Mouse (Mus musculus) retina, postnatal 1 day (tissue): ENCODE measurements at regions not wholly inside any gene's neighbourhood (a gene's known extent, or its start where the extent isn't known, plus 50 kb on each side); places are given as distances from the start of the nearest gene placed in this dataset.

Source experiments
- DNase-seq: peaks from one replicate; pipeline ENCODE4 v3.0.0-alpha.2; 2012

DNA sequence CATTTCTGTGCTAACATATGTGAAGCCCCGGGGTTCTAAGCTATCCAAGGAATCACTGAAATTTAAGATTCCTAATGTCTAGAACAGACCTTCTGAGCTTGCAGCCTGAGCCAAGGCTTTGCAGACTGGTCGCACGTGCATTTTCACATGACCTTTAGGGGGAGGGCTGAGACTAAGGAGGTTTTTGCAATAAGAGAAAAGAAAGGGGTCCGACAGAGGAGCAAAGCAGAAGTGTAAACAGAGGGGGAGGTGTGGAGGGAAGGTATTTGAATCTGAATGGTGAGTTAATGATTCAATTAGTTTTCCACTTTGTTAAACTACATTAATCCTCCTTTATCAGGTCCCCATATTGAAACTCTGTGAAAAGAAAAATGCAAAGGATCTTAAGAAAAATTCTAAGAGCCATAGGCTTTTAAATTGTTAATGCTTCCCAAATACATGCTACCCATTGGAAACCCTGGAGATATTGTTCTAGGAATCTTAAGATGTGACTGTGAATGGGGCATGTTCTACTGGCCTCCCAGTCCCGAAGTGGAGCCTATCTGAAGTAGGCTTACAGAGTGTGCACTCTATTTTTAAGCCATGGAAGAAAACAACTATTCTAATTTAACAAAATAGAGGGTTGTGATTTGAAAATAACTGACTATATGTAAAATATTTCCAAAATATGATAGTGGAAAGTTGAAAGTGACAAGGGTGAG, 322.9 kb downstream of the Epha7 start:
- DNase-seq = no peak

DNA sequence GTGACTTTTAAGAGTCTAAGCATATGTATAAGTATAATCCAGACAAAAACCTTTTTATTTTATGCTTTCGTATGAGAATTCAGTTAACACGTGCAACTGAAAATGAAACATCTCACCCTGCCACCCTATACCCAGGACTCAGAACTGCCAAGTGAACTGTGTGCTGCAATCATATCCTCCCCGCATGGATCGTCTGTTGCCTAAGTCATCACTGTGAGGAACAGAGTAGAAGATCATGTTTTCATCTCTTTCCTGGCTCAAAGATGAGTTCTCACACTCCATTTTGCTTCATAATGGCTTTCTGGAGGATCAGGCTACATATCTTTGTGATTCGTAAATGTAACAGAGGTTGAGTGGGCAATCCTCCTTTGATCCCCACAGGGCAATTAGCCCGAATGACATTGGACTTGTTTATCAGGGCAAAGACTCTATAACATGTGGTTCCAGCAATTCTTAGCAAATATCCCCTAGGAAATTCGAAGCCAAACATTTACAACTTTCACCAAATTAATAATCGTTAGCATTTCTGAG, 325.9 kb downstream of the Epha7 start:
- DNase-seq = no peak

GRCm38 (mm10) chr4:29143415-29143814, 330.5 kb downstream of the Epha7 start:
- no peak for DNase-seq

DNA sequence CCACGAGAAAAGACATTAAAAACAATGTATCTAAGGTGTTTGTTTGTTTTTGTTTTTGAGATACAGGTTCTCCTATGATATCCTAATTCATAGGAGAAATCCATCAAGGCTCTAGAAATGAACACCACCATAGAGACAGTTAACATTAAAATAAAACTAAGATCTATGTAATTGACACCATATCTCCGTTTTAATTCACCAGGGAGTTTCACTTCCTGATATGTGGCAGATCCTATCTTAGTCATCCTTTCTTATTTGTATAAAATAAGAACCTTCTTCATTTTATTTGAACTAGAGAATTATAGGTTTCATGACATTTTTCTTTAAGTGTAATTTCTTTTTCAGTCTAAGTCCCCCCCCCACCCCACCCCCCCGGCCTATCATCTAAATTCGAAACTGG, 332.3 kb downstream of the Epha7 start:
- DNase-seq = no peak

DNA sequence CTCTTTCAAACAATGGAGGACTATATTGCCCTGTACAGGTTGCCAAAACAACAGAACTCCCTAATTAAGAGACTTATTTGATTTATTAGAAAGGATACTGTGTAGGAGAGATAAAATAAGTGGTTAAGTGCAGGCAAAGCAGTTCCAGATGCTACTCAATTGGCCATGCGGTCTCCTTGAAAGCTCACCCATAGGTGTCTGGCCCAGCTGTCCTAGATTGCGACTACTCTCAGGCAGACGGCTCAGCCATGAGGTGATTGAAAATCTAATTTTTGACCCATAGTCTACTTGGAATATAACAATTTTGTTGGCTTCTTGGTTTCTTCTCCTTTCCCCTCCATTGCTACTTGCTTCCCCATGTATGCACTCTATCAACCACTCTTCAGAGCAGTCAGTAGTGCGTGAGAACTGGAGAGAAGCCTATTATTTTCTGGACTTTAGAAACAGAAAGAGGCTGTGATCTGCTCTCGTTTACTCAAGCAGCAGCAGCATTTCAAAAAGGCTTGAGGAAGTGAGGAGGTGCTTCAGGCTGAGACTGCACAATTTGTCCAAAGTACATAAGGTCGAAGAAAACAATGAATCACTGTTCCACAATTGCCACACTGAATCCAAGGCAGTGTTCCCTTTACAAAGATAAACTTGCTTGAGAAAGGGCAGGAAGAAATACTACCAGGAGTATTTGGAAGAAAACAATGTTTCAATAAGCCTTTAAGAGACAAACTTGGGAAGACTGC, 339.4 kb downstream of the Epha7 start:
- no peak for DNase-seq

DNA sequence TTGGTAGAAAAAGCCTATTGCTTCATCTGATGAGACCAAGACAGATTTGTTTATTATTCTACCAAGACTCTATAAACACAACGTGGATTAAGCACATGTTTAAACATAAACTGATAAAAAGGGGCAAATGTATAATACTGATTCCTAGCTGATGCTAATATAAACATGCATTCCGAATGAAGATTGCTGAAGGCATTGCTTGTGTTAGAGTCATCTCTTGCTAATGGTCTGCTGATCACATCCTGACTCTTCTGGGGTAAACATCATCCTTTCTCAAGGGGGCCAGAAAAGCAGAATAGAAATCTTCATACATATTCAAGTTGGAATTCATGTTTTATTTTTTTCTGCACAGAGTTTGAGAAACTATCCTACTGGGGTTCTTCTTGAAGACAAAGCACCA, 369.6 kb downstream of the Epha7 start:
- no peak for DNase-seq

DNA sequence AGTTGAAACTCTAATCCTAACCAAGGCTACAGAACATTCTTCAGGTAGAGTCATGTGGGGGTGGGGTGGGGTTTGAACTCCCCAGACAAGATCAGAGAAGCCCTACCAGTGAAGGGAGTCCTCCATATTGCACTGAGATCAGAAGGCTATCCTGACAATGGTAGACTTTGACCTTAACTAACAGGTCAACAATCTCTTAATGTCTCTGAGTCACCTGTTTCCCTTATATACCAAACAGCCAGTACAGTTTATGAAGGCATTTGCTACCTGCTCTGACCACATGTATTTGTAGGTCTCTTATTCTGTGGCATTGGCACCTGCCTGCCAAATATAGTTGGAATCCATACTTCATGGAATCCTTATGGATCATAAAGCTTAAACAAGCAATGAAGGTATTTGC, 370.5 kb downstream of the Epha7 start:
- no peak for DNase-seq

DNA sequence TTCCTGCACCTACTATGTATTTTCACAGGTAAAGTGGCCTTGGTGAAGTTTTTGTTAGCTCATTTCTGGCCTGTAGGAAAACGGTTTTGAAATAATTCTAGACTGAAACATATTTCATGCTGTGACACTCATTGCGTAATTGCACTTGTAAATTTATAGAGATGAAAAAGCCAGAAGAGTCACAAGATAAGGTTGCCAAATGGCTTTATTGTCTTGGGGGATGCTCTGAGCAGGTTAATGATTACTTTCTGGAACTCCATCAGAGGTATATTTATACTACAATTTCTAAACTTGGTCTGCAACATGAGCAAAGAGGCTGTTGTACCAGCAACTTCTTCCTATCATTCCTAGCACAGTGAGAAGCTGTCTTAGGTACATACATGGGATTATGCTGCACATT, 370.9 kb downstream of the Epha7 start:
- DNase-seq = no peak

DNA sequence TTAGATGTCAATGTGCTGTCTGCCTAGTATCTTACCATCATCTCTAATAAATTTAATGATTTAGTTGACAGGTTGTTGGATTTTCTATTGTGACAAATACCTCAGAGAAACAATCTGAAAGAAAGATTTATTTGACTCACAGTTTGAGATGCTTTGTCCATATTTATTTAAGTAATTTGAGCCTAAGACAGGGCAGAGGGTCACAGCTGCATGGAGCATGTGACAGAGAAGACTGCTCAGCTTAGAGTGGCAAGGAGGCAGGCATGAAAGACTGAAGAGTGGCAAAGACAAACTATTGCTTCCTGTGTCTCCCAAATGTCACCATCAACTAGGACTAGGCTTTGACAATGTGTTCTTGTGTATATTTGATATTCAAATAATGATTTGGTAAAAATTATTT, 388.0 kb downstream of the Epha7 start:
- DNase-seq = no peak
